Mouse (Mus musculus) erythroblast, adult 5-6 weeks (primary cell): ENCODE results near the gene Ppp1r15b. TPM values are rescaled to one million over a fixed set of nuclear protein-coding genes. Genes with fewer than 3 reads are reported as not detected.

ENCODE experiments used
- ATAC-seq: replicated peaks from 2 replicates; pipeline ENCODE4 v1.8.0; 2016; ENCODE audit warnings: moderate number of reproducible peaks, mild to moderate bottlenecking, moderate TSS enrichment, inconsistent platforms; ENCODE audit not compliant: poor library complexity, low FRiP score, severe bottlenecking
- total RNA-seq, 2 experiments: library from RNA; stranded (forward) in 1 of 2; stranded (reverse) in 1 of 2; fragments of 150-400 nt in 1 of 2; fragments of 200-764, 138-1000 nt in 1 of 2; gene quantifications; 2 replicates each; pipeline versions ENCODE4 v1.2.3 to v1.2.4; 2015 to 2017; ENCODE audit warnings: low replicate concordance in 2 of 2

The Ppp1r15b gene
- total RNA-seq, 2 experiments from 2014 or later: 37.1 to 72.2 TPM

GRCm38 (mm10) chr1:133119931-133120712 is 10.8 kb upstream of the Ppp1r15b start:
- no peak for ATAC-seq

- no peak for ATAC-seq
Observed at GRCm38 (mm10) chr1:133121246-133121645, 9.7 kb upstream of the Ppp1r15b start.

- no peak for ATAC-seq
Observed at GRCm38 (mm10) chr1:133124137-133124536, 6.8 kb upstream of the Ppp1r15b start.

GRCm38 (mm10) chr1:133125640-133126364 is 5.1 kb upstream of the Ppp1r15b start:
- ATAC-seq: no peak

- no peak for ATAC-seq
Observed at GRCm38 (mm10) chr1:133126365-133126740, 4.6 kb upstream of the Ppp1r15b start.

- no peak for ATAC-seq
Observed at GRCm38 (mm10) chr1:133127328-133127727, 3.6 kb upstream of the Ppp1r15b start.

GRCm38 (mm10) chr1:133129471-133130221 is 1.3 kb upstream of the Ppp1r15b start:
- no peak for ATAC-seq

GRCm38 (mm10) chr1:133131561-133131905 is 590 bp downstream of the Ppp1r15b start:
- 0 out of 2 replicates have a peak, but pooled peaks have one; percentile 4 for ATAC-seq

GRCm38 (mm10) chr1:133131936-133132335 is 993 bp downstream of the Ppp1r15b start:
- ATAC-seq: 0 out of 2 replicates have a peak, but pooled peaks have one; percentile 6

GRCm38 (mm10) chr1:133132388-133133326 is 1.7 kb downstream of the Ppp1r15b start:
- ATAC-seq: no peak

GRCm38 (mm10) chr1:133133425-133133824 is 2.5 kb downstream of the Ppp1r15b start:
- ATAC-seq: peak; percentile 39

- no peak for ATAC-seq
Observed at GRCm38 (mm10) chr1:133134071-133134470, 3.1 kb downstream of the Ppp1r15b start.

- no peak for ATAC-seq
Observed at GRCm38 (mm10) chr1:133134881-133135280, 3.9 kb downstream of the Ppp1r15b start.

- ATAC-seq: no peak
Observed at GRCm38 (mm10) chr1:133135808-133136207, 4.9 kb downstream of the Ppp1r15b start.

- no peak for ATAC-seq
Observed at GRCm38 (mm10) chr1:133138401-133138800, 7.5 kb downstream of the Ppp1r15b start.

- peak; percentile 86 for ATAC-seq
Observed at GRCm38 (mm10) chr1:133146014-133147009, 15.4 kb downstream of the Ppp1r15b start.

GRCm38 (mm10) chr1:133147324-133147723 is 16.4 kb downstream of the Ppp1r15b start:
- no peak for ATAC-seq

GRCm38 (mm10) chr1:133148122-133148521 is 17.2 kb downstream of the Ppp1r15b start:
- ATAC-seq: no peak
